Mouse (Mus musculus): Measurements from ENCODE around the gene Col27a1.

- TF ChIP-seq CTCF (IDR thresholded peaks at IDR 0.05) (no peak; the same call in 1 of the 2 replicates), EP300 (IDR thresholded peaks at IDR 0.05) (no peak)
Measured at GRCm38 (mm10) chr4:63216566-63216965, 2.8 kb downstream of the Col27a1 start.
